Mouse (Mus musculus): Measurements from ENCODE around the gene Gm3336. TPM values are rescaled to one million over a fixed set of nuclear protein-coding genes. Genes with fewer than 3 reads are reported as not detected.

Gm3336 gene
- polyA plus RNA-seq, 1 experiment from 2014 or later, result not detected

DNA sequence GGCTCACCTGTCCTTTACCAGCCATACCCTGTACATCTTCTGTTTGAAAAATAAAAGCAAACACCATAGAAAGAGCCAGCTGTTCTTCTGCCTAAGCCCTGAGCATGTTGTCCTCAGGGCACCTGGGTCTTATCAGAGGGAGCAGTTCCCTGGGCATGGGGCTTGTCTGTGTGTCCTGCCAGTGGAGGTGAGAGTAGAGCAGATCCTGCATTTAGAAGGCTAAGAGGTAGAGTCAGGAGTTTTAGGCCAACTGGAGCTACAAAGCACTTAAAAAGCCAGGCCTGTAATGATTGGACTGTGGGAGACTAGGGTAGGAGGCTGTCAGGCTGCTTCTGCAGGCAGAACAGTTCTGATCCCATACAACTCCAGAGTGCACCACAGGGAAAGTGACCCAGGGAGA lies 39.7 kb upstream of the Gm3336 start:
- H3K4me1 ChIP-seq (ENCODE audit: control insufficient read depth, insufficient read depth, low read length), result peaks cover 7% of the 10 kb centered on the region
- no peak overlapping the region for H3K4me3 ChIP-seq (ENCODE audit: low read depth, low read length)
- no peak for DNase-seq (ENCODE audit: low spot score)
- H3K27me3 ChIP-seq (replicated peaks; ENCODE audit: control insufficient read depth, insufficient read depth, low read length), result no peaks in the 10 kb centered on the region
- no peak overlapping the region for H3K4me2 ChIP-seq (ENCODE audit: low read length)
- H3K9ac ChIP-seq (ENCODE audit: low read length), result no peak overlapping the region
- no peak overlapping the region for H3K27ac ChIP-seq (ENCODE audit: low read depth, low read length)
- no peaks in the 10 kb centered on the region for H3K9me3 ChIP-seq (replicated peaks; ENCODE audit: control insufficient read depth, low read length)
- H3K36me3 ChIP-seq (ENCODE audit: control insufficient read depth, insufficient read depth, low read length), result peaks cover 25% of the 10 kb centered on the region
- no peak for ATAC-seq

DNA sequence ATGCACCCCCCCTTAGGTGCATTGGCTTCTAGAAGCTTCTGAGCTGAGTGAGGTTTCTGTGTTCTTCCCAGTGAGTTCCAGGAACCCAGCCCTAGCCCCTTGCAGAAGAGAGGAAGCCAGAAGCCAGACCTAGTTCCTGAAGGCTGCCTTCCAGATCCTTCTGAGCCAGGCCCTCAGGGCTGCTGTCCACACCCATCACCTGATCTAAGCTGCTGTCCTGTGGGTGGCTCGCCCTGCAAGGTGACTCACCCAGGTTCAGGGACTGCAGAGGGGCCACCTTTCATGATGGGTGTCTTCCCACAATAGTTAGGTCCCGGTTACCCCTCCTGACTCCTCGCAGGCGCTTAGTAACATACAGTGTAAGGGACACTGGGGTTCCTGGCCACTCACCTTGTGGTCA lies 38.9 kb upstream of the Gm3336 start:
- no peaks in the 10 kb centered on the region for H3K9me3 ChIP-seq (replicated peaks; ENCODE audit: control insufficient read depth, low read length)
- H3K9ac ChIP-seq (ENCODE audit: low read length), result no peak overlapping the region
- H3K4me2 ChIP-seq (ENCODE audit: low read length), result no peak overlapping the region
- 94% methylated on average over 4 of the region's 4 CpGs for WGBS
- ATAC-seq, result no peak
- DNase-seq (ENCODE audit: low spot score), result no peak
- peaks cover 25% of the 10 kb centered on the region for H3K36me3 ChIP-seq (ENCODE audit: control insufficient read depth, insufficient read depth, low read length)
- no peak overlapping the region for H3K4me3 ChIP-seq (ENCODE audit: low read depth, low read length)
- no peaks in the 10 kb centered on the region for H3K4me1 ChIP-seq (ENCODE audit: control insufficient read depth, insufficient read depth, low read length)
- no peaks in the 10 kb centered on the region for H3K27me3 ChIP-seq (replicated peaks; ENCODE audit: control insufficient read depth, insufficient read depth, low read length)
- H3K27ac ChIP-seq (ENCODE audit: low read depth, low read length), result no peak overlapping the region

DNA sequence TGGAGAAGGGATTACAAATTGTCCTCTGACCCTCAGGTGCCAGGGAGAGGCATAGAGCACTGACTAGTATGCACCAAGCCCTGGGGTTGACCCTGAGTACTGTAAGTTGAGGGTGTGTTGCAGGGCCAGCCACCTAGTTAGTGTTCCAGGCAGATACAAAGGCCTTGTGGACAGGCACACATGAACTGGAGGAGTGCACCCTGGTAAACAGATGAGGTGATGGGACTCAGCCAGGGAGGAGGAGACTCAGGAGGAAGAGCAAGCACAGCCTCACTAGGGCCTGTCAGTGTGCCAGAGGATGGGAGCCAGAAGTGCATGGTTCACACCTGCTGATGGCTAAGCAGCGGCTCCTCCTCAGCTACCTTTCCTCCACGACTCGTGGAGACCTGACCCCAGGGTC lies 38.3 kb upstream of the Gm3336 start:
- WGBS, result 96% methylated on average over 3 of the region's 3 CpGs
- Histone ChIP-seq H3K36me3 (ENCODE audit: control insufficient read depth, insufficient read depth, low read length) (peaks cover 25% of the 10 kb centered on the region), H3K4me1 (ENCODE audit: control insufficient read depth, insufficient read depth, low read length) (no peaks in the 10 kb centered on the region), H3K27ac (ENCODE audit: low read depth, low read length) (no peak overlapping the region), H3K27me3 (replicated peaks; ENCODE audit: control insufficient read depth, insufficient read depth, low read length) (no peaks in the 10 kb centered on the region), H3K4me2 (ENCODE audit: low read length) (no peak overlapping the region), H3K9me3 (replicated peaks; ENCODE audit: control insufficient read depth, low read length) (no peaks in the 10 kb centered on the region), H3K4me3 (ENCODE audit: low read depth, low read length) (no peak overlapping the region), H3K9ac (ENCODE audit: low read length) (no peak overlapping the region)
- no peak for DNase-seq (ENCODE audit: low spot score)
- ATAC-seq, result no peak

DNA sequence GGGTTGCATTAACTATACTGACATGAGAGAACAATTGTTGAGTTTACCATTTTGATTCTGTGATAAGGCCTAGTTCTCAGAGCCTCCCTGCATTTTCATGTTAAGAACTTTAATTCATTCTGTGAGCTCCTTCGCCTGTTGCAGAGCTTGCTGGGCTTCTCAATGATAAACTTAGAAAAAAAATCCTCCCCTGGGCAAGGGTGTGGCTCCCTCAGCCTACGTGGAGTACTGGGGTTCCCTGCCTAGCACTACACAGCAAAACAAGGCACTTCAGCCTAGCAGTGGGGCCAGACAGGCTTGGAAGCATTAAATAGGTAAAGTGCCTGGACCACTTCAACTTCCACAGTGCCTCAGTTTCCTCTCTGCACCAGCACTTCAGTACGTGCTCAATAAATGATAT lies 36.9 kb upstream of the Gm3336 start:
- no peaks in the 10 kb centered on the region for H3K9me3 ChIP-seq (replicated peaks; ENCODE audit: control insufficient read depth, low read length)
- no peaks in the 10 kb centered on the region for H3K4me1 ChIP-seq (ENCODE audit: control insufficient read depth, insufficient read depth, low read length)
- H3K27me3 ChIP-seq (replicated peaks; ENCODE audit: control insufficient read depth, insufficient read depth, low read length), result no peaks in the 10 kb centered on the region
- no peak overlapping the region for H3K27ac ChIP-seq (ENCODE audit: low read depth, low read length)
- no peak for DNase-seq (ENCODE audit: low spot score)
- H3K36me3 ChIP-seq (ENCODE audit: control insufficient read depth, insufficient read depth, low read length), result peaks cover 25% of the 10 kb centered on the region
- 75% methylated on average over 3 of the region's 3 CpGs for WGBS
- H3K4me3 ChIP-seq (ENCODE audit: low read depth, low read length), result no peak overlapping the region
- no peak overlapping the region for H3K4me2 ChIP-seq (ENCODE audit: low read length)
- H3K9ac ChIP-seq (ENCODE audit: low read length), result no peak overlapping the region
- ATAC-seq, result no peak

DNA sequence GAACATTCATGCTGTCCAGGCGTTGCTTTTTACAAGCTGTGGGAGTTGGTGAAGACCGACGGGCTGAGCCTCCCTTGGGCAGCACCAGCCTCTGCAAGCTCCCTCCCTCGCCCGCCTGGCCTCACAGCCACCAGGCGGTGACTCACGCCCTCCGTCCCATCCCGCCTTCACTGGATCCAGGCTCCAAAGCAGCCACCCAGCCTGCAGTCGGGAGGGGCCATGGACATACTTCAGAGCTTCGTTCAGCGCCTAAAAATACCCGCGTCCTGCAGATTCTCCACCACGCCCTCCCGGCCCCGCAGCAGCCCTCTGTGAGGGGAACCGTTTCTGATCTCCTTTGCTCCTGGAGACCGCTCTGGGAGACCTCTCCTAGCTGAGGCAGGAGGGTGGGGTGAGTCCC lies 36.1 kb upstream of the Gm3336 start:
- Histone ChIP-seq H3K9ac (ENCODE audit: low read length) (peak overlapping the region; percentile 37; the same call in 1 of the 2 replicates), H3K27ac (ENCODE audit: low read depth, low read length) (no peak overlapping the region), H3K9me3 (replicated peaks; ENCODE audit: control insufficient read depth, low read length) (no peaks in the 10 kb centered on the region), H3K4me1 (ENCODE audit: control insufficient read depth, insufficient read depth, low read length) (no peaks in the 10 kb centered on the region), H3K27me3 (replicated peaks; ENCODE audit: control insufficient read depth, insufficient read depth, low read length) (no peaks in the 10 kb centered on the region), H3K36me3 (ENCODE audit: control insufficient read depth, insufficient read depth, low read length) (peaks cover 25% of the 10 kb centered on the region), H3K4me3 (ENCODE audit: low read depth, low read length) (no peak overlapping the region), H3K4me2 (ENCODE audit: low read length) (no peak overlapping the region)
- DNase-seq (ENCODE audit: low spot score) (no peak), ATAC-seq (no peak)
- 17% methylated on average over 19 of the region's 19 CpGs for WGBS

DNA sequence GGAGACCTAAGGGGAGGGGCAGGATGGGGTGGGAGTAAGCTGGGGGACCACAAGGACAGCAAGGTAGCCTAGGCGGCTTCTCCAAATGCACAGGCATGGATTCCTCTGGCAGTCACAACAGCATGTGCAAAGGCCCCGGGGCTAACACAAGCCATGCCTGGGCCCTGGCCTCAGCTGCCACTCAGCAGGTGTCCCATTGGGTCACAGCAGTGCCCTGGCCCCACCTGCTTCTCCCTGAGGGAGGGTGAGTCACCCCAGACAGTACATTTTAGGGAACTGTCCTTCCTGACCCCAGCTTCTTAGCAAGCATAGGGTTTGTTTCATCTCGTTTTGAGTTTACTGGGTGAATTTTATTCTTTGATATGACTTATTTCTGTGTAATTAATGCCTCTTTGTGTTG lies 35.7 kb upstream of the Gm3336 start:
- H3K27me3 ChIP-seq (replicated peaks; ENCODE audit: control insufficient read depth, insufficient read depth, low read length), result no peaks in the 10 kb centered on the region
- H3K9ac ChIP-seq (ENCODE audit: low read length), result no peak overlapping the region
- H3K4me2 ChIP-seq (ENCODE audit: low read length), result no peak overlapping the region
- H3K36me3 ChIP-seq (ENCODE audit: control insufficient read depth, insufficient read depth, low read length), result peaks cover 21% of the 10 kb centered on the region
- H3K4me1 ChIP-seq (ENCODE audit: control insufficient read depth, insufficient read depth, low read length), result no peaks in the 10 kb centered on the region
- no peak overlapping the region for H3K4me3 ChIP-seq (ENCODE audit: low read depth, low read length)
- ATAC-seq (no peak), DNase-seq (ENCODE audit: low spot score) (no peak)
- 67% methylated on average over 3 of the region's 3 CpGs for WGBS
- H3K9me3 ChIP-seq (replicated peaks; ENCODE audit: control insufficient read depth, low read length), result no peaks in the 10 kb centered on the region
- no peak overlapping the region for H3K27ac ChIP-seq (ENCODE audit: low read depth, low read length)

DNA sequence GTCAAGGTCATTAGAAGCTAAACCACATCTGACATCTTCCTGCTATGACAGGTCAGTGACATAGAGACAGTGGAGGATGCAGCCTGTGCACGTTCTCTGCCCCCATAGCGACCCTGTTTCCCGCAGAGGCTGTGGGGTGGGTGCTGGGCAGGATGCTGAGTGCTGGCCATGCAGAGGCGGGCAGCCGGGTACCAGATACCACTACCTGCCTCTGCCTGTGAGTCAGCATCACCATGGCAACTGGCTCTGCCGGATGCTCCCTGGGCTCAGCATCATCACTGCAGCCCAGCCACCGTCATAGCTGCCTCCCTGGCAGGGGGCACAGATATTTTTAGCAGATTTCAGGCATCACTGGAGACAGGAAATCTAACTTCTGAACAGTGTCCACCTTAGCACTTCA lies 34.1 kb upstream of the Gm3336 start:
- H3K9me3 ChIP-seq (replicated peaks; ENCODE audit: control insufficient read depth, low read length), result no peaks in the 10 kb centered on the region
- no peak overlapping the region for H3K4me3 ChIP-seq (ENCODE audit: low read depth, low read length)
- no peak overlapping the region for H3K27ac ChIP-seq (ENCODE audit: low read depth, low read length)
- ATAC-seq, result no peak; the same call in 1 of the 2 replicates
- 48% methylated on average over 7 of the region's 7 CpGs for WGBS
- no peak overlapping the region for H3K4me2 ChIP-seq (ENCODE audit: low read length)
- H3K27me3 ChIP-seq (replicated peaks; ENCODE audit: control insufficient read depth, insufficient read depth, low read length), result no peaks in the 10 kb centered on the region
- no peak for DNase-seq (ENCODE audit: low spot score)
- H3K4me1 ChIP-seq (ENCODE audit: control insufficient read depth, insufficient read depth, low read length), result no peaks in the 10 kb centered on the region
- peaks cover 7% of the 10 kb centered on the region; the same call in 1 of the 2 replicates for H3K36me3 ChIP-seq (ENCODE audit: control insufficient read depth, insufficient read depth, low read length)
- H3K9ac ChIP-seq (ENCODE audit: low read length), result no peak overlapping the region

DNA sequence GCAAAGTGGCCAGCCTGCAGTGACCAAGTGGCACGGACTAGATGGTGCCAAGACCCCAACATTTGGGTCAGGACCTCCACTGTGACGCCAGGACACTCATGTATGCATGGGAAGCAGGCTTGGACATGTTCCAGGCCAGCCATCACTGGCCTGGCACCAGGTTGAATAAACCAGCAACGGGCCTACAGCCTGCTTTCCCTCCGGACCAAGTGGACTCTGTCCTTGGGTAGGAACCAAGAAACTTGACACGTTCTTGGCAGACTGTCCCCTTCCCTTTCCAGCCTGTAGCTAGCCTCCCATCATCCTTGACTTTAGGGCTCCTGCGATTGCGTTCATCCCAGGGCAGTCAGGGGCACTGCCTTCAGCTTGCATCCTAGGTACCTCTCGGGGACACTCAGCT lies 30.8 kb upstream of the Gm3336 start:
- no peaks in the 10 kb centered on the region for H3K36me3 ChIP-seq (ENCODE audit: control insufficient read depth, insufficient read depth, low read length)
- H3K27me3 ChIP-seq (replicated peaks; ENCODE audit: control insufficient read depth, insufficient read depth, low read length), result no peaks in the 10 kb centered on the region
- no peak for DNase-seq (ENCODE audit: low spot score)
- no peaks in the 10 kb centered on the region for H3K9me3 ChIP-seq (replicated peaks; ENCODE audit: control insufficient read depth, low read length)
- no peak overlapping the region for H3K27ac ChIP-seq (ENCODE audit: low read depth, low read length)
- H3K4me3 ChIP-seq (ENCODE audit: low read depth, low read length), result no peak overlapping the region
- H3K9ac ChIP-seq (ENCODE audit: low read length), result no peak overlapping the region
- H3K4me2 ChIP-seq (ENCODE audit: low read length), result no peak overlapping the region
- 87% methylated on average over 8 of the region's 8 CpGs for WGBS
- ATAC-seq, result no peak
- H3K4me1 ChIP-seq (ENCODE audit: control insufficient read depth, insufficient read depth, low read length), result peaks cover 10% of the 10 kb centered on the region

DNA sequence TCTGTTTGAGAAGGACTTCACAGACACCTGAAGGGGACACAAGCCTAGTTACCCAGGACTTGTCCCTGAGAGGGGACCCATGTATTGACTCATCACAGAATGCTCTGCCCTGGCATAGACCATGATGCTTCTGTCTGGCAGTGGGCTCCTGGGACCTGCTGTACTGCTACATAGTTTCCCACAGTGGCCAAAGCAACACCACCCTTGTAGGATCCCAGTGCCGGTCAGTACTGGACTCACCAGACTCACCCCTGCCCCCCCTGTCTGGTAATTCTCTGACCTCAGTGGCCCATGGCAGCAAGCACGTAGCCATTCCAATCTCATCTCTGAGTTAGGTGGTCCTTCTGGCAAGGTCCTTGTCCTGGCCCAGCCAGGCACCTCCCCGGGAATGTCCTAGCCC lies 30.2 kb upstream of the Gm3336 start:
- H3K4me2 ChIP-seq (ENCODE audit: low read length), result no peak overlapping the region
- H3K27me3 ChIP-seq (replicated peaks; ENCODE audit: control insufficient read depth, insufficient read depth, low read length), result no peaks in the 10 kb centered on the region
- no peak for ATAC-seq
- no peak for DNase-seq (ENCODE audit: low spot score)
- no peak overlapping the region for H3K4me3 ChIP-seq (ENCODE audit: low read depth, low read length)
- H3K9ac ChIP-seq (ENCODE audit: low read length), result no peak overlapping the region
- H3K4me1 ChIP-seq (ENCODE audit: control insufficient read depth, insufficient read depth, low read length), result peaks cover 10% of the 10 kb centered on the region
- H3K36me3 ChIP-seq (ENCODE audit: control insufficient read depth, insufficient read depth, low read length), result no peaks in the 10 kb centered on the region
- no peak overlapping the region for H3K27ac ChIP-seq (ENCODE audit: low read depth, low read length)
- 94% methylated on average over 3 of the region's 3 CpGs for WGBS
- no peaks in the 10 kb centered on the region for H3K9me3 ChIP-seq (replicated peaks; ENCODE audit: control insufficient read depth, low read length)

Measured in forebrain, embryonic 14.5 days (tissue).